Mouse (Mus musculus): ENCODE measurements around the gene Padi4. TPM values are rescaled to one million over a fixed set of nuclear protein-coding genes. Genes with fewer than 3 reads are reported as not detected.

The Padi4 gene
- polyA plus RNA-seq, 1 experiment: 0.02 TPM

DNA sequence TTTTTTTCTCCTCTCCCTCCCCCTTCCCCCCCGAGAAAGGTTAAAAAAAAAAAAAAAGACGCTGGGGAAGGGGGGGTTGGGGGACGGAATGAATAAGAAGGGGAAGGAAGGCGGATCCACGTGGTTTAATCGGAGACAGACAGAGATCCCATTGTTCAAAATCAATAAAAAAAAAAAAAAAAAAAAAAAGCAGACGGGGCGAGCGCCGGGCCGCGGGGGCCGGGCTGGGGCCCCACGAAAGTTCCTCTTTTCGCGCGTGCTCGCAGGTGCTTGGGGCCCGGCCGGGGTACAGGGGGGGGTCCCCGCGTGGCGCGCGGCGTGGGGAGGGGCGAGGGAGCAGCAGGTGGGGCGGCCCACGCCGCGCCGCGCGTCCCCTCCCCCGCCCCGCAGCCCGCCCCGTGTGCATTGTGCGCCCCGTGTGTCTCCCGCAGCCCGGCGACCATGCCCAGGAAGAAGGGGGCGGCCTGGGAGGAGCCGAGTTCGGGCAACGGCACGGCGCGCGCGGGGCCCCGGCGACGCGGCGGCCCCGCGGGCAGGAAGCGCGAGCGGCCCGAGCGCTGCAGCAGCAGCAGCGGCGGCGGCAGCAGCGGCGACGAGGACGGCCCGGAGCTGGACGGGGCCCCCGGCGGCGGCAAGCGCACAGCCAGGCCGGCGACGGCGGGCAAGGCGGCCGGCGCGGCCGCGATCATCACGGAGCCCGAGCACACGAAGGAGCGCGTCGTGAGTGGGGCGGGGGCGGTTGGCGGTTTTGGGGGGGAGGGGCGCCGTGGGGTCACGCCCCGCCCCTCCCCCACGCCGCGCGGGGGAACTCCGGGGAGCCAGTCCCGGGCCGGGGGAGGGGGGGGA, 72.1 kb downstream of the Padi4 start:
- peaks cover 30% of the 10 kb centered on the region for H3K36me3 ChIP-seq (ENCODE audit: control insufficient read depth, insufficient read depth)

DNA sequence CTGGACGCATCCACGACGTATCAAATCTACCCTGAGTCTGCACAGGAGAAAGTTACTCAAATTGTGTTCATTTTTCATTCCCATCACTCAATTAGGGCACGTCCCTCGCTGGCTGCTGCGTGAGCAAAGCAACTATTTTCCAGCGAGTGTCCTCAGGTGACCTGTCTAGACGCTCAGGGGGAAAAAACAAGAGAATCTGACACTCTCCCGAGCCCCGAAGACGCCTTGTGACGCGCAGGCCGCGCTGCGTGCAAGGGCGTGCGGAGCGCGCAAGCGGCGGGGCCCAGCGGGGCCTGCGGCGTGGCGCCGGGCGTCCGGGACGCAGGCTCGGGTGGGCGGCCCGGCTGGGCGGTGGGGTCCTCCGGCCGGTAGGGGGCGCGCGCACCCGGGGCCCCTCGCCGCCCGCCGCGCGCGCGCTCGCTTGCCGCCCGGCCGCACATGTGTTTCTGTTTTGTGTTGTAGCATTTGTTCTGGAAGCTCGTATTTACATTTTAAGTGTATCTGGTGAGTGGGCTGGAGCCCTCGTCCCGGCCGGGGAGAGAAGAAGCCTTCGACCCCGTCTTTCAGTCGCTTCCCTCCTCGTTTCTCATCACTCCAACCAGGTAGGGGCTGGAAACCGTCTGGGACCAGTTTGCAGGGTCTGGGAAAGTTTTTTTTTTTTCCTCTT, 72.9 kb downstream of the Padi4 start:
- Histone ChIP-seq H3K79me2 (ENCODE audit: control insufficient read depth, insufficient read depth) (peaks cover 41% of the 10 kb centered on the region), H3K36me3 (ENCODE audit: control insufficient read depth, insufficient read depth) (peaks cover 23% of the 10 kb centered on the region), H3ac (ENCODE audit: control insufficient read depth, insufficient read length, low read depth) (peak overlapping the region; percentile 82), H3K27me3 (ENCODE audit: control insufficient read depth, insufficient read depth, insufficient read length) (no peaks in the 10 kb centered on the region), H3K4me3 (ENCODE audit: insufficient read depth, poor library complexity, severe bottlenecking) (peak overlapping the region; percentile 85), H3K79me3 (ENCODE audit: low read depth) (peaks cover 35% of the 10 kb centered on the region)
- no peak for TF ChIP-seq MYOD1 (IDR thresholded peaks at IDR 0.05; ENCODE audit: control insufficient read depth, insufficient read length, low read depth)
- TF ChIP-seq CTCF (IDR thresholded peaks at IDR 0.05; ENCODE audit: control insufficient read depth, insufficient read depth, insufficient read length): peak; percentile 98
- TF ChIP-seq MAX (IDR thresholded peaks at IDR 0.05): peak; percentile 85
- TF ChIP-seq CEBPB (IDR thresholded peaks at IDR 0.05; ENCODE audit: low read depth): no peak
- TF ChIP-seq MYOG (IDR thresholded peaks at IDR 0.05; ENCODE audit: control insufficient read depth, extremely low read depth, insufficient read length): no peak
- no peak for TF ChIP-seq USF1 (IDR thresholded peaks at IDR 0.05; ENCODE audit: low read depth)
- no peak for TF ChIP-seq FOSL1 (IDR thresholded peaks at IDR 0.05; ENCODE audit: insufficient read depth, low read length, poor library complexity, severe bottlenecking)

More for the DNA sequence above, 72.1 kb downstream of the Padi4 start:
- Histone ChIP-seq H3K4me3 (ENCODE audit: insufficient read depth, poor library complexity, severe bottlenecking) (peak overlapping the region; percentile 85), H3ac (ENCODE audit: control insufficient read depth, insufficient read length, low read depth) (peak overlapping the region; percentile 86), H3K79me3 (ENCODE audit: low read depth) (peaks cover 43% of the 10 kb centered on the region), H3K79me2 (ENCODE audit: control insufficient read depth, insufficient read depth) (peaks cover 49% of the 10 kb centered on the region), H3K27me3 (ENCODE audit: control insufficient read depth, insufficient read depth, insufficient read length) (no peaks in the 10 kb centered on the region)
- TF ChIP-seq FOSL1 (IDR thresholded peaks at IDR 0.05; ENCODE audit: insufficient read depth, low read length, poor library complexity, severe bottlenecking): no peak
- TF ChIP-seq CTCF (IDR thresholded peaks at IDR 0.05; ENCODE audit: control insufficient read depth, insufficient read depth, insufficient read length): no peak
- TF ChIP-seq MYOG (IDR thresholded peaks at IDR 0.05; ENCODE audit: control insufficient read depth, extremely low read depth, insufficient read length): no peak
- no peak for TF ChIP-seq USF1 (IDR thresholded peaks at IDR 0.05; ENCODE audit: low read depth)
- TF ChIP-seq MYOD1 (IDR thresholded peaks at IDR 0.05; ENCODE audit: control insufficient read depth, insufficient read length, low read depth): no peak
- no peak for TF ChIP-seq MAX (IDR thresholded peaks at IDR 0.05)
- no peak for TF ChIP-seq CEBPB (IDR thresholded peaks at IDR 0.05; ENCODE audit: low read depth)

DNA sequence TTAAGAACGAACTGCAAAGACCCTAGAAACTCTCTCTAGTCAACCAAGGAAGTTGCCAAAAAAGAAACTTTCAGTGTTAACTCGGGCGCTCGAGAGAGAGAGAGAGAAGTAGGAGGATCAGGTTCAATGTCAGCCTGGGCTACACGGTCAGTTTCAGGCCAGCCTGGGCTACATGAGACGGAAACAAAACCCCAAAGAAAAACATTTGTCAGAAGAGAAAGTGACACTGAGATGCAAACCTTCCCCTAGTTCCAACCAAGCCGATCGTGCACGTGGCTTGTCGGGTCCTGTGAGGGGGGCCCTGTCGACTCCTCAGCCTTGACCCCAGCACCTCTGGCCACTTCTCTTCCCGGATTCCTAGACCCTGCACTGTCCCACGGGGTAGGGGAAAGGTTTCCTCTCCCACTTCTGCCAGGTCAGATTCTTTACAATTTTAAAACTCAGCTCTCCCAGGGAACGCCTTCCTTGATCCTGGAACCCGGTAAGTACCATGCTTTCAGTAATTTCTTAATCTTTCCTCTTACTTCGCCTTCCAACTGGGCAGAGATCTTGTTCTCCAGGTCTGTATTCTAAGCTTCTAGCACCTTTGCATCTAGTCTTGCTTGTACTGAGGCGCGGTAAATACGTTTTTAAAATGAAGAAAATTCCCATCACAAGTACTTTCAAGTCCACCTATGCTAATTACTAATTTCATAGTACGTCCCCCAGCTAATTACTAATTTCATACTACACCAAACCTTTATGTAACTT, 73.6 kb downstream of the Padi4 start, which contains the start of gene Rcc2:
TSS of gene Rcc2 (plus strand) at position 273 of the 750 bp plus-strand sequence.
- Histone ChIP-seq H3K27me3 (ENCODE audit: control insufficient read depth, insufficient read depth, insufficient read length) (no peaks in the 10 kb centered on the region), H3K79me3 (ENCODE audit: low read depth) (peaks cover 28% of the 10 kb centered on the region), H3K36me3 (ENCODE audit: control insufficient read depth, insufficient read depth) (peaks cover 15% of the 10 kb centered on the region), H3K79me2 (ENCODE audit: control insufficient read depth, insufficient read depth) (peaks cover 34% of the 10 kb centered on the region), H3ac (ENCODE audit: control insufficient read depth, insufficient read length, low read depth) (peak within 1 kb of the TSS; percentile 82), H3K4me3 (ENCODE audit: insufficient read depth, poor library complexity, severe bottlenecking) (peak within 1 kb of the TSS; percentile 85)
- TF ChIP-seq MAX (IDR thresholded peaks at IDR 0.05): no peak
- no peak for TF ChIP-seq USF1 (IDR thresholded peaks at IDR 0.05; ENCODE audit: low read depth)
- TF ChIP-seq MYOD1 (IDR thresholded peaks at IDR 0.05; ENCODE audit: control insufficient read depth, insufficient read length, low read depth): no peak
- TF ChIP-seq CTCF (IDR thresholded peaks at IDR 0.05; ENCODE audit: control insufficient read depth, insufficient read depth, insufficient read length): no peak
- no peak for TF ChIP-seq FOSL1 (IDR thresholded peaks at IDR 0.05; ENCODE audit: insufficient read depth, low read length, poor library complexity, severe bottlenecking)
- TF ChIP-seq MYOG (IDR thresholded peaks at IDR 0.05; ENCODE audit: control insufficient read depth, extremely low read depth, insufficient read length): no peak
- TF ChIP-seq CEBPB (IDR thresholded peaks at IDR 0.05; ENCODE audit: low read depth): no peak

DNA sequence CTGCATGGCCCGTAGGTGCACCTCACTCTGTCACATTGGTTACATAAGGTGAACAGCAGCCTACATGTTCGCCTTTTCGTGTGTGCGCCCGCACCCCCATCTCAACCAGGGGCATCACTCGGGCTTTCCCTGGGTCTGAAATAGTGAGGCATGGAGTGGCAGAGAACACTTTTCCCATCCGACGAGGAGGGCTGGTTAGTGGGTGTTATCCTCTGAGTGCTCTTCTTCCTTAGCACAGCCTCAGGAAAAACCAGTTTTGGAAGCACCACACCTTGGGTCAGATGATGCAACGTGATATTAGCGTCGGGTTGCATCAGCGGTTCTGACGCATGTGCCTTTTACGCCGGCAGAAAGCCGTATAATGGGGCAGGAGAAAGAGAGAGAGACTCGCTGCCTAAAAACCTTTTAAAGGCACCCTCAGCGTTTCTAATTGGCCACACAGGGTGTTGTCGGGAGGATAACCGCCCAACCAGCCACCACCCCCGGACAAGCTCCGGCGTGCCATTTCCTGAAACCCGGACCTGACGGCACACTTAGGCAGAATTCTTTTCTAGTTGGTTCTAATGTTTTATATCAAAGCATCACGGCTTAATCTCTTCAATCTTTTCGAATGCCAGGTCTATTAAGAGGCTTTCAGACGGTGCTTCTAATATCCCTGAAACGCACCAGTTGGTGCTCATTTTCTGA, 74.5 kb downstream of the Padi4 start:
- H3K36me3 ChIP-seq (ENCODE audit: control insufficient read depth, insufficient read depth): peaks cover 7% of the 10 kb centered on the region
- TF ChIP-seq MAX (IDR thresholded peaks at IDR 0.05) (peak; percentile 92), FOSL1 (IDR thresholded peaks at IDR 0.05; ENCODE audit: insufficient read depth, low read length, poor library complexity, severe bottlenecking) (no peak), CEBPB (IDR thresholded peaks at IDR 0.05; ENCODE audit: low read depth) (peak; percentile 96), MYOG (IDR thresholded peaks at IDR 0.05; ENCODE audit: control insufficient read depth, extremely low read depth, insufficient read length) (no peak), USF1 (IDR thresholded peaks at IDR 0.05; ENCODE audit: low read depth) (peak; percentile 58), MYOD1 (IDR thresholded peaks at IDR 0.05; ENCODE audit: control insufficient read depth, insufficient read length, low read depth) (no peak), CTCF (IDR thresholded peaks at IDR 0.05; ENCODE audit: control insufficient read depth, insufficient read depth, insufficient read length) (no peak)

More for the DNA sequence above, 74.5 kb downstream of the Padi4 start:
- peaks cover 25% of the 10 kb centered on the region for H3K79me2 ChIP-seq (ENCODE audit: control insufficient read depth, insufficient read depth)
- H3K79me3 ChIP-seq (ENCODE audit: low read depth): peaks cover 20% of the 10 kb centered on the region
- no peaks in the 10 kb centered on the region for H3K27me3 ChIP-seq (ENCODE audit: control insufficient read depth, insufficient read depth, insufficient read length)
- peak overlapping the region; percentile 85 for H3K4me3 ChIP-seq (ENCODE audit: insufficient read depth, poor library complexity, severe bottlenecking)
- peak overlapping the region; percentile 2 for H3ac ChIP-seq (ENCODE audit: control insufficient read depth, insufficient read length, low read depth)

Small RNAs within 50 kb of the gene (microRNA-seq; reads per million reads assigned to microRNA genes)
- gene Gm25951 (ENCODE audit: borderline microRNAs expressed): not detected

Other genes with a start within 250 kb of the Padi4 start
- 27.8 TPM for gene Arhgef10l, start 108.2 kb downstream of the Padi4 start, polyA plus RNA-seq (2012; fragmentation: generic; extraction: Trizol)
- gene Rcc2, start 73.7 kb downstream of the Padi4 start, polyA plus RNA-seq (2012; fragmentation: generic; extraction: Trizol): 213 TPM
- not detected for gene Padi6, start 31.6 kb downstream of the Padi4 start, polyA plus RNA-seq (2012; fragmentation: generic; extraction: Trizol)
- 1.1 TPM for gene Padi3, start 36.4 kb upstream of the Padi4 start, polyA plus RNA-seq (2012; fragmentation: generic; extraction: Trizol)
- 0.01 TPM for gene Padi1, start 71.5 kb upstream of the Padi4 start, polyA plus RNA-seq (2012; fragmentation: generic; extraction: Trizol)
- gene Padi2, start 132.1 kb upstream of the Padi4 start, polyA plus RNA-seq (2012; fragmentation: generic; extraction: Trizol): 2.1 TPM
- 370 TPM for gene Sdhb, start 187.0 kb upstream of the Padi4 start, polyA plus RNA-seq (2012; fragmentation: generic; extraction: Trizol)
- gene Atp13a2, start 212.6 kb upstream of the Padi4 start, polyA plus RNA-seq (2012; fragmentation: generic; extraction: Trizol): 17.1 TPM
- 2.0 TPM for gene Mfap2, start 236.2 kb upstream of the Padi4 start, polyA plus RNA-seq (2012; fragmentation: generic; extraction: Trizol)